ENCODE assay signal across 9 mouse cellular contexts in genomic region chr17:70527101-70527500, GRCm38 (mm10).
A peak's percentile ranks its signal among the peaks of the same experiment; 100 is the strongest.
DNase-seq lines count a peak whose midpoint lies in the region; ATAC-seq and TF ChIP-seq lines count a peak whose summit lies in the region.
"Had no signal": no experiment of that assay in that cellular context is flagged by ENCODE, and none has a peak within 500 bp of the region (broad histone marks: within the 10 kb centered on the region; RNA-seq: fewer than 3 reads in every experiment).

No protein-coding gene starts in this region.

- peak overlapping the region; percentile 10 for H3K4me3 ChIP-seq in left cerebral cortex, adult 2 months
- H3K4me3 ChIP-seq: liver, embryonic 15.5 days had no signal

- peak; percentile 44; the same call in 1 of the 2 replicates for ATAC-seq in neutrophil, adult 5-6 weeks (ENCODE audit: extremely low read depth, insufficient number of reproducible peaks, low FRiP score, poor library complexity, severe bottlenecking)

- TF ChIP-seq CTCF in left cerebral cortex, adult 2 months (IDR thresholded peaks at IDR 0.05) = peak; percentile 82

- DNase-seq in left cerebral cortex, adult 2 months (ENCODE audit: extremely low spot score in 1 of 2, low spot score in 2 of 2) = no peak
- no peak for DNase-seq in left cerebral cortex, adult 11 months (ENCODE audit: low spot score)
- peak; percentile 36 for DNase-seq in Muller cell, postnatal 12 days (ENCODE audit: inconsistent ontology term)
- peak; percentile 74 for DNase-seq in cerebellum, adult 9-11 months
- DNase-seq in heart, postnatal 4 days = peak; percentile 42
- peak; percentile 35 to 77 for DNase-seq in layer of hippocampus, postnatal 14 days (ENCODE audit: low spot score in 2 of 2)
- DNase-seq in yolk sac, embryonic 10.5 days (ENCODE audit: low spot score) = no peak

- intact Hi-C loops in left cerebral cortex, adult 2 months (cut with DNase I) = loop anchor here (1.0 to 5.0 kb wide), 4 partner anchors 70 to 440 kb away; no protein-coding TSS in a partner anchor

- H3K27ac ChIP-seq in left cerebral cortex, adult 2 months = peak overlapping the region; percentile 73
- H3K27ac ChIP-seq: liver, embryonic 15.5 days had no signal

Comparison
In these comparisons a context has a peak if more than half of its experiments do, and no peak if none do; other contexts are left out.
1. DNase-seq: peak in Muller cell, postnatal 12 days (single experiment), cerebellum, adult 9-11 months (single experiment), heart, postnatal 4 days (single experiment) and layer of hippocampus, postnatal 14 days (2 of 2); none in left cerebral cortex, adult 2 months (0 of 2), left cerebral cortex, adult 11 months (single experiment) and yolk sac, embryonic 10.5 days (single experiment).